Mouse (Mus musculus) stomach, embryonic 14.5 days (tissue): ENCODE measurements around the gene Urm1. TPM values are rescaled to one million over a fixed set of nuclear protein-coding genes. Genes with fewer than 3 reads are reported as not detected.

ENCODE experiments used
- ATAC-seq: fragments of 200-750 bp; cut with Nextera tagmentation; 2 replicates; pipeline ENCODE4 v1.8.0; 2017; ENCODE audit warnings: low read depth, moderate TSS enrichment; ENCODE audit not compliant: insufficient number of reproducible peaks, insufficient read depth, low FRiP score
- H3K27ac ChIP-seq: fragments of 300-500 bp; sonication (generic); 2 replicates; pipeline ENCODE4 v1.5.1; 2014; ENCODE audit warnings: mild to moderate bottlenecking, low read length, moderate library complexity, mixed read lengths
- H3K27me3 ChIP-seq: fragments of 300-500 bp; sonication (generic); 2 replicates; pipeline ENCODE4 v1.6.1; 2014; ENCODE audit warnings: low read length, control low read depth, mixed read lengths; ENCODE audit not compliant: control insufficient read depth, insufficient read depth
- H3K36me3 ChIP-seq: fragments of 300-500 bp; sonication (generic); 2 replicates; pipeline ENCODE4 v1.6.1; 2014; ENCODE audit warnings: mild to moderate bottlenecking, control low read depth, low read length, moderate library complexity, mixed read lengths; ENCODE audit not compliant: control insufficient read depth, insufficient read depth
- H3K4me1 ChIP-seq: fragments of 300-500 bp; sonication (generic); 2 replicates; pipeline ENCODE4 v1.6.1; 2014; ENCODE audit warnings: low read length, control low read depth, mixed read lengths; ENCODE audit not compliant: control insufficient read depth, insufficient read depth
- H3K4me2 ChIP-seq: fragments of 300-500 bp; sonication (generic); replicated peaks from 2 replicates; pipeline ENCODE4 v1.6.1; 2014; ENCODE audit warnings: low read depth, low read length, control low read depth
- H3K4me3 ChIP-seq: fragments of 300-500 bp; sonication (generic); 2 replicates; pipeline ENCODE4 v1.5.1; 2014; ENCODE audit warnings: low read depth, low read length, control low read depth
- H3K9ac ChIP-seq: fragments of 300-500 bp; sonication (generic); replicated peaks from 2 replicates; pipeline ENCODE4 v1.6.1; 2014; ENCODE audit warnings: low read depth, mild to moderate bottlenecking, control low read depth, low read length, moderate library complexity, mixed read lengths
- H3K9me3 ChIP-seq: fragments of 300-500 bp; sonication (generic); 2 replicates; pipeline ENCODE4 v1.6.1; 2016; ENCODE audit warnings: low read depth, low read length, control low read depth; ENCODE audit not compliant: control insufficient read depth
- WGBS: fragments of 180-500 bp; shearing (Covaris S2); extraction: QIAGEN DNeasy Blood & Tissue Kit; methylation state at CpG from one replicate; pipeline ENCODE4 v1.1.7; 2014; 5-methylcytosine and 5-hydroxymethylcytosine counted together
- polyA plus RNA-seq: library from polyadenylated mRNA; unstranded; fragments of >200 nt; fragmentation: Nextera tagmentation; extraction: Ambion mirVana; gene quantifications from 2 replicates; pipeline ENCODE4 v1.2.1, GENCODE M21; 2014

Gene Urm1
- polyA plus RNA-seq, 1 experiment from 2014 or later, result 24.6 TPM

DNA sequence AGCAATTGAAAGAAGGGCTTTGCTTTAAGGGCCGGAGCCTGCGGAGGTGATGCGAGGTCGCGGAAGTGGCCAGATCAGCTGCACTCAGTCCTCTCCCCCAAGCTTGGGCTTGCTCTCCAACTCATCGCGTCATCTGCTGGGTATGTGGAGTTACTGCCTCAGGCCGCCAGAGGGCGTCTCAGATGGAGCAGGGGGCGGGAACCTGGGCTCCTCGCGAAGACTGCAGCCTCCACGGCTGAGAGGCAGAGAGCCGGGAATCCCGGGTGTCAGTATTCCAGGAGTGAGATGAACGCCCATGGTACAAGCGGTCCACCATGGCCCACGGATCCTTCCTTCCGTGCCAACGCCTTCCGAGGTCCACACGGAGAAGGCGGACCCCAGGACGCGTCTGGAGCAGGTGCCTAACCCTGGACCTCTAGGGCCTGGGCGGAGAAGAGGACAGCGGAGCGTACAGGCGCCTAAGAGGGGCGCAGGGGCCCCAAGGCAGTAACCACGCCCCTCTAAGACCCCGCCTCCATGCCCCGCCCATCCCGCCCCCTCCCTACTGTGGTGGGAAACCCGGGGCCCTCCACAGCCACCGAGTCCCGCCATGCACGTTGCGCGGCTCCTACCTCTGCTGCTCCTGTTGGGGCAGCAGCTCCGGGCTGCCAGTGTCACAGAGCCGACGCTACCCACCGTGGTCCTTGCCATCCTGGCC, 49.2 kb downstream of the Urm1 start, which contains the start of gene Cercam:
Gene Cercam, plus strand, starts transcription at position 216 of the 697 bp plus-strand sequence.
- no peaks in the 10 kb centered on the region for H3K9me3 ChIP-seq
- peaks cover 4% of the 10 kb centered on the region; the same call in 1 of the 2 replicates for H3K4me1 ChIP-seq
- H3K9ac ChIP-seq, result peak within 1 kb of the TSS; percentile 64
- H3K27ac ChIP-seq, result peak within 1 kb of the TSS; percentile 52; the same call in 1 of the 2 replicates
- peak within 1 kb of the TSS; percentile 57 for H3K4me3 ChIP-seq
- no peaks in the 10 kb centered on the region for H3K27me3 ChIP-seq
- no peaks in the 10 kb centered on the region; the same call in 1 of the 2 replicates for H3K36me3 ChIP-seq
- WGBS, result under 1% methylated on average over 44 of the region's 44 CpGs
- H3K4me2 ChIP-seq, result peak within 1 kb of the TSS; percentile 93
- ATAC-seq, result peak; percentile 91

DNA sequence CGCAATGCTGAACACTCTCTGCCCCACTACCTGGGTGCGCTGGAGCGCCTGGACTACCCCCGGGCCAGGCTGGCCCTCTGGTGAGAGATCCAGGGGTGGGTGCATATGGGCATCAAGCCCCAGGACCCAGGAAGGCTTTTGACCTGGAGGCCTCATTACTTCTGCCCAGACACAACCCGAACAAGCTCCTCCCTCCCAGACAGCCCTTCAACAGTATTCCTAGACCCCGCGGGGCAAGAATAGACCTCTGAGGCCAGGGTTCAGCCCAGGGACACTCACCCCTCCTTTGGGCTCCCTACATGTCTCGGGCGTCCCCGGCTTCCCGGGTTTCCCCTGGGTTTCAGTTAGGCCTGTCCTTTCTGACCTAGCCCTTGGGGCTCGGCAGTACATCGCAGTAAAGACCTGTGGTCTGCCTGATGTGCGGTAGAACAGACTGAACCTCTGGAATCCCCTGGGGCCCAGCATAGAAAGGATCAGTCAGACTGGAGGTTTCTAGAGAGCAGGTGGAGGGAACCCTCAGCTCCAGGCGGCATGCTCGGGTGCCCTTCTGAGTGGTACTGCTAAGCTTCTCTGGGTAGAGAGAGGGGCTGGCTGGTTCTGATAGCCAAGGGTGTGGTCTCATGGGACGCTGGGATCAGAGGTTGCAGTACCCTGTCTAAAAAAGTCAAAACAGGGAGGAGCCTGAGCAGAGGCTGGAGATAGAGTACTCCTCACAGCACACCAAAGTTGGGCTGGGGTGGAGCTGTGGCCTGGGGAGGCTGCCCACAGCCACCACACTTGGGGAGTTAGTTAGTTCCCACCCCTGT, 50.0 kb downstream of the Urm1 start:
- Histone ChIP-seq H3K27me3 (no peaks in the 10 kb centered on the region), H3K4me1 (peaks cover 4% of the 10 kb centered on the region; the same call in 1 of the 2 replicates), H3K4me3 (peak overlapping the region; percentile 57), H3K9me3 (no peaks in the 10 kb centered on the region), H3K9ac (peak overlapping the region; percentile 64), H3K27ac (no peak overlapping the region), H3K36me3 (no peaks in the 10 kb centered on the region; the same call in none of the 2 replicates), H3K4me2 (peak overlapping the region; percentile 93)
- 3% methylated on average over 17 of the region's 17 CpGs for WGBS
- peak; percentile 76; the same call in 1 of the 2 replicates for ATAC-seq

DNA sequence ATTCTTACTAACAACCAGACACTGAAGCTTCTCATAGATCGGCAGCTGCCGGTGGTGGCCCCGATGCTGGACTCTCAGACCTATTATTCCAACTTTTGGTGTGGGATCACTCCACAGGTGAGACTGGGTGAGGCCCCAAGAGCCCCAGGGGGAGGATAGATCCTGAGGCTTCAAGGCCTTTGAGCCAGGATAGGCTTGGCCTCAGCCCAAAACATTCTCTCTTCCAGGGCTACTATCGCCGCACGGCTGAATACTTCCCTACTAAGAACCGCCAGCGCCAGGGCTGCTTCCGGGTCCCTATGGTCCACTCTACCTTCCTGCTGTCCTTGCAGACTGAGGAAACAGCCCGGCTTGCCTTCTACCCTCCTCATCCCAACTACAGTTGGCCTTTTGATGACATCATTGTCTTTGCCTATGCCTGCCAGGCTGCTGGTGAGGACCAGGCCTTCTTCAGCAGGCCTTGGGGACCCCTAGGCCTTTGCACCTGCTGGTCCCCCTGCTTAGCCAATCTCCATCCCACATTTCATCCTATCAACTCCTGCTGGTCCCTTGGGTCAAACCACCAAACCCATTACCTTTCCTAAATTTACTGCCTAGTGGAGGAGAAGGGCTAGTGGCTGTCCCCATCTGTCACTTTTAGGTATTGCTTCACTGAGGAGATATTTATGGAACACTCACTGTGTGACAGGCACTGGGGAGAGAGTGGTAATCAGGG, 52.9 kb downstream of the Urm1 start:
- no peak for ATAC-seq
- 95% methylated on average over 10 of the region's 10 CpGs for WGBS

DNA sequence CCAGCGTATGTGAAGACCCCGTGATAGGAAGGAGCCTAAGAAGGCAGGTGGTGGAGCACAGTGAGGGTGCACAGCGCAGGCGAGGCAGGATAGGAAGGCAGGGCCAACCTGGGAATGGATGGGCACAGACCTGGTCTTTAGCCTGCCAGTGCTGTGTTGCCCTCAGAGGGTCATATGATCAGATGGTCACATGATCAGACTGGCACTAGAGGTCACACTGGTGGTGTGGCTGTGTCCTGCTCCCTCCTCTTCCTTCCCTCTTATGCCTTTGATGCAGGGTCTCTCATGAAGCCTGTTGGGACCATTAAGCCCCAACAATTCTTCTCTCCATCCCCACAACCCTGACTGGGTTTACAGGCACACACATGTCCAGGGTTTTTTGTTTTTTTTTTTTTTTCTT, 53.9 kb downstream of the Urm1 start:
- WGBS, result 91% methylated on average over 4 of the region's 4 CpGs
- no peak overlapping the region for H3K9ac ChIP-seq
- ATAC-seq, result no peak
- no peak overlapping the region for H3K4me3 ChIP-seq
- H3K9me3 ChIP-seq, result no peaks in the 10 kb centered on the region
- H3K4me2 ChIP-seq, result no peak overlapping the region
- no peaks in the 10 kb centered on the region for H3K27me3 ChIP-seq
- peaks cover 4% of the 10 kb centered on the region; the same call in 1 of the 2 replicates for H3K4me1 ChIP-seq
- H3K27ac ChIP-seq, result no peak overlapping the region
- no peaks in the 10 kb centered on the region; the same call in none of the 2 replicates for H3K36me3 ChIP-seq

More for the DNA sequence above, 52.9 kb downstream of the Urm1 start:
- no peak overlapping the region for H3K9ac ChIP-seq
- no peak overlapping the region for H3K4me2 ChIP-seq
- no peaks in the 10 kb centered on the region for H3K27me3 ChIP-seq
- no peak overlapping the region for H3K4me3 ChIP-seq
- no peak overlapping the region for H3K27ac ChIP-seq
- peaks cover 4% of the 10 kb centered on the region; the same call in 1 of the 2 replicates for H3K4me1 ChIP-seq
- H3K9me3 ChIP-seq, result no peaks in the 10 kb centered on the region
- no peaks in the 10 kb centered on the region; the same call in none of the 2 replicates for H3K36me3 ChIP-seq

DNA sequence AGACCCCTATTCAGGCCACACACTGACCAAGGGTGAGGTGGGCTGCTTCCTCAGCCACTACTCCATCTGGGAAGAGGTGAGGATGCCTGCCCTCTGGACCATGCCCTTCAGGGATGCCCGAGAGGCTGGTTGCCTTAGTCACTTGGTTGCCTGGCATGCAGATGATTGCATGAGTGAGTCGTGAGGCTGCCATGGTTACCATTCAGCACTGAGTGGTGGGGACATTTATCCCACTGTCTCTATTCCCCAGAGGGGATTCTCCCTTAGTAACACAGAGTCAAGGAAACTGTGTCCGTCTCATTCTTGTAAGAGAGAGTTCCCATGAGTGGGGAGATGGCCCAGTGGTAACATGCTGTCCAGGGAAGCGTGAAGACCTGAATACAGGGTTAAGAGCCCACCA, 58.2 kb downstream of the Urm1 start:
- H3K9ac ChIP-seq, result no peak overlapping the region
- H3K4me3 ChIP-seq, result no peak overlapping the region
- no peaks in the 10 kb centered on the region for H3K9me3 ChIP-seq
- H3K4me1 ChIP-seq, result no peaks in the 10 kb centered on the region
- ATAC-seq, result no peak
- no peaks in the 10 kb centered on the region for H3K27me3 ChIP-seq
- H3K36me3 ChIP-seq, result no peaks in the 10 kb centered on the region; the same call in 1 of the 2 replicates
- 79% methylated on average over 4 of the region's 4 CpGs for WGBS
- no peak overlapping the region for H3K4me2 ChIP-seq
- no peak overlapping the region for H3K27ac ChIP-seq

DNA sequence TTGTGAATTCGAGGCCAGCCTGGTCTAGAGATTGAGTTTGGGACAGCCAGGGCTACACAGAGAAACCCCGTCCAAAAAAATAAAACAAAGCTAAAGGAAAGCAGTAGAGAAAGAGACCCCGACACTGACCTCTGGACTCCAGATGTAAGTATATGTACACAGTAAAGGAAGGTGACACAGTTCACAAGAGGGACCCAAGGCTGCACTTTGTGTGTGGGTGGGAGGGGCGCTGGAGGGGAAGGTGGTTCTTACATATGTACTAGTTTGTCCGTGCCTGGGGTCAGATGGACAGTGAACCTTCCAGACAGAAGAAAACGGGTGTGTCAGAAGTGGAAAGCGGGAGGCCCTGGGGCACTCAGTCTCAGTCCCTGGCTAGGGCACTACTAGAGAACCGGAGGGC, 59.3 kb downstream of the Urm1 start:
- H3K9ac ChIP-seq, result no peak overlapping the region
- H3K27ac ChIP-seq, result no peak overlapping the region
- no peaks in the 10 kb centered on the region for H3K4me1 ChIP-seq
- no peaks in the 10 kb centered on the region; the same call in 1 of the 2 replicates for H3K36me3 ChIP-seq
- no peaks in the 10 kb centered on the region for H3K27me3 ChIP-seq
- no peaks in the 10 kb centered on the region for H3K9me3 ChIP-seq
- no peak for ATAC-seq
- H3K4me3 ChIP-seq, result no peak overlapping the region
- 62% methylated on average over 8 of the region's 8 CpGs for WGBS
- H3K4me2 ChIP-seq, result no peak overlapping the region

DNA sequence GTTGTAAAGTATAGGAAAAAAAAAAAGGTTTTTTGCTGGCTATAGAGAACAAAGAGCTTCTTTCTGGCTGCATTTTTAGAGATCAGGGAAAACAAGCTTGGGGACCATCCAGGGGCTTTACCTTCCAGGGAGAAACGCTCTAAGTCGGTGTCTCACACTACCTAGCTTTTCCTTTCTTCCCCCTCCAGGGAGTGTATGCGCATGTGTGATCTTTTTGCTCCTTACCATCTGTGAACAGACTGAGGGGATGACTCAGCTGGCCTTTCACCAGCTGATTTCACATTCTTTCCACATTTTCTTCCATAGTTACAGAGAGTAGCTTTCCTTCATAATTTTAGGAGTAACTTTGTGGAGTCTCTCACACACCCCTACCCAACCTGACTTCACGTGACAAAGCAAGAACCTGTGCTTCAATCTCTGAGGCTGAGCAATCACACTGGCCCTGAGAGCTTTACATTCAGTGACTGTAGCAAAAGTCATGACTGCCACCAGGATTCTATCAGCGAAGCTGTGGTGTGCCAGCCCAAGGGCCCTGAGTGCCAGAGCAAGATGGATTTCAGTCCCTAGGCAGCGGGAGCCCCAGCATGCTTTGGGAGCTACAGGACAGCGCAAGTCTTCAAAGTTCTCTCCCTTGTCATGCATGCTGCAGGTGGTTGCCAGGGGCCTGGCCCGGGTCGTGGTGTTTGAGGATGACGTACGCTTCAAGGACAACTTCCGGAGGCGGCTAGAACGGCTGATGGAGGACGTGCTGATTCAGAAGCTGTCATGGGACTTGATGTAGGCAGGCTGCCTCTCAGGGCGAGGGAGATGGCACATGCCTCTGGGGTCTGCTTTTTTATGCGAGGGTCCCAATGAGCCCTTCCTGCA, 60.3 kb downstream of the Urm1 start:
- no peak overlapping the region for H3K9ac ChIP-seq
- WGBS, result 66% methylated on average over 17 of the region's 17 CpGs
- H3K4me2 ChIP-seq, result no peak overlapping the region
- H3K4me3 ChIP-seq, result no peak overlapping the region
- no peaks in the 10 kb centered on the region for H3K4me1 ChIP-seq
- H3K9me3 ChIP-seq, result no peaks in the 10 kb centered on the region
- H3K27me3 ChIP-seq, result no peaks in the 10 kb centered on the region
- H3K36me3 ChIP-seq, result no peaks in the 10 kb centered on the region
- H3K27ac ChIP-seq, result no peak overlapping the region
- ATAC-seq, result no peak
